Mouse (Mus musculus) lung, postnatal 25 days (tissue): ENCODE measurements around the gene Nop10.
A peak's percentile ranks its signal among the peaks of the same experiment; 100 is the strongest.

Experiments
- DNase-seq: peaks from one replicate; pipeline ENCODE4 v3.0.0; 2022; ENCODE audit warnings: low spot score

Gene Nop10

DNA sequence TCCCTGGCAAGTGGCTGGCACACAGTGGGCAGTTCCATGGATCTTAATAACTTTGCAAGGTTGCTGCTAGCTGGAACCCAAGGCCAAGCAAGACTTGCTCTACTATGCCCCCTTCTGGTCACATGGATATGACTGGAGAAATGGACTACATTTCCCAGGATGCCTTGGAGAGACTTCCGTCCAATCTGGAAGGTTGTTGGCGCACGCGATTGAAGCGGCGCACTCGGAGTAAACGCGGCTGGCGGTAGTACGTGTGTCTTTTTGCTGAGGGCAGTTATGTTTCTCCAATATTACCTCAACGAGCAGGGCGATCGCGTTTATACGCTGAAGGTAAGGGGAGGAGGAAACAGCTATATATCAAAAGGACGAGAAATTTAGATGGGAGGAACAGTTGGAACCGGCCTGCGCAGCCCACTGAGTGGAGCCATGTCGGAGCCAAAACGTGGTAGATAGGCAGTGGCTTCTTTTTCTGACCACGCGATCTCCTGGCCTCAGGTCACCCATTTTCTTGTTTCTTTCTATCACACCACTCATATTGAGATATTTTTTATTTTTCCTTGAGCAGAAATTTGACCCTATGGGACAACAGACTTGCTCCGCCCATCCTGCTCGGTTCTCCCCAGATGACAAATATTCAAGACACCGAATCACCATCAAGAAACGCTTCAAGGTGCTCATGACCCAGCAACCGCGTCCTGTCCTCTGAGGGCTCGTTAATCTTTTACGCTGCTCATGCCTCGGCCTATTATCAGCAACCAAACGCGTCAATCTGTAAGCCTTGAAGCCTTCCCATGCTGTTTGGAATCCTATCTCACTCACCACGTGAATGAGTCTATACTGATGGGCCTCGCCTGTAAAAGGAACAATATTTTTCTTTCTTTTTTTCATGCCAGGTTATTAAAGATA is at the start of gene Nop10:
Gene Nop10 (plus strand): TSS at position 179 of the 906 bp plus-strand sequence.
- peak; percentile 90 for DNase-seq

DNA sequence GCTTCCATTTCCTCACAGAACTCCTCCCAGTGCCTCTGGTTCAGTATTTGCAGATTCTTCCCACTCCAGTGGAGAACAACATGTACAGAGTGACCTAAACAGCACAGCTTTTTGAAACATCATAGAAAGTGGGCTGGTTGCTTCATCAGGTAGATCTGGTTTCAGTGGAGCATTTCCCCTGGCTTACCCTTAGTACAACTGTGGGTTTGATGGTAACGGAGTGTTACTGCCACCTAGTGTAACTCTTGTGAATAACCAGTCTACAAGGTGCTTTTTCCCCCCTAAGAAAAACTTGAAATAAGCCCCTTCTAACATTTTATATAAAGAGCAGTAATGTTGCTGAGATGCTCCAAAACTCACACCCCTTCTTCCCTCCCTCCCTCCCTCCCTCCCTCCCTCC is 45.7 kb upstream of the Nop10 start:
- peak; percentile 18 for DNase-seq

- DNase-seq, result no peak
Observed at GRCm38 (mm10) chr2:112217614-112218013, 44.1 kb upstream of the Nop10 start.

DNA sequence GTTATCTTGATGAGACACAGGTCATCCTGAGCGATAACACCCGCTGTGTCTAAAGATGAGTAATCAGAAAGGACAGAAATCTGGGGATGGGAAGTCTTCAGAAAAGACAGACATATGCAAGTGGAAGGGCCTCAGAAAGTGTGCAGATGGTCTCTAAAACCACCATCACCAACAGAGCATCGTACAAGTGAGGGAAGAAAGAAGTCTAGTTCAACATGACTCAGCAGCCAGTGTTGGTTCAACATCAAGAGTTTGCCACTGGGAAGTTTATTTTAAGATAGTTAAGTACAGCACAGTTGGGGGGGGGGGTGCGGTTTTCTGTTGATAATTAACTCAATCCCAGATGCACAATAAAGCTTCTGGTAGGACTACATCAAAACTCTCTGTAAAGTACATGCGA is 40.8 kb upstream of the Nop10 start:
- DNase-seq, result no peak

GRCm38 (mm10) chr2:112222607-112223006 is 39.1 kb upstream of the Nop10 start:
- no peak for DNase-seq

- DNase-seq, result no peak
Observed at GRCm38 (mm10) chr2:112224356-112224755, 37.4 kb upstream of the Nop10 start.

GRCm38 (mm10) chr2:112232623-112233022 is 29.1 kb upstream of the Nop10 start:
- DNase-seq, result peak; percentile 11

DNA sequence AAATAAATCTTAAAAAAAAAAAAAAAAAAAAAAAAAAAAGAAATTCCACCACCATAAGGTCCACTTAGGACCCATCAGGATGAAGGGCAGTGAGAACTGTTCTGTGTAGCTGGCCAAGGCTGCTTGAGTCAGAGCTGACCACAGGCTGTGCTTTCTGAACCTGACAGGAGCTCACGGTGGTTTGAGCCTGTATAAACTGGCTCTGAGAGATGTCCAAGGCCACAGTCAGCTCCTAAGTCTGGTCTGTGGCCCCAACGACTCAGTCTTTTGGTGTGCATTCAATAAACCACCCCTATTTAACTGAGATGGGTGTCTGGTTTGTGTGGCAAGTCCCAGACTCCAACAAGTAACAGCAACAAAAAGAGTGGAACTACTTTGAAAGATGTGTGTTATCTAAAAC is 25.1 kb upstream of the Nop10 start:
- no peak for DNase-seq

DNA sequence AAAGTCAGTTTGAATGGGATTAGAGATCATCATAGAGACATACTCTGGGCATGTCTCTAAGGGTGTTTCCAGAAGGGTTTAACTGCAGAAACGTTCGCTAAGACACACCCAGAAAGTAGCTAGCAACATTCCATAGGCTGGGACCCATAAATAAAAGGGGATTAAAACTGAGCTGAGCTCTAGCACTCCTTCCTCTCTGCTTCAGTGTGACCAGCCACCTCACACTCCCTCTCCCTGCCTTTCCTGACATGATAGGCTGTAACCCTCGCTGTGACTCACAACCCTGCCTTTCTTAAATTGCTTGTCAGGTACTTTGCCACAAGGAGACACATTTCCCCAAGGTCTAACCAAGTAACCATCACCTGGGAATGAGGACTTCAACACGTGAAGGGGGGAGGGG is 23.7 kb upstream of the Nop10 start:
- DNase-seq, result no peak

GRCm38 (mm10) chr2:112239212-112239934 is 22.4 kb upstream of the Nop10 start, which contains the start of gene Lpcat4:
Gene Lpcat4 (plus strand): TSS chr2:112239468.
- peak; percentile 86 for DNase-seq

DNA sequence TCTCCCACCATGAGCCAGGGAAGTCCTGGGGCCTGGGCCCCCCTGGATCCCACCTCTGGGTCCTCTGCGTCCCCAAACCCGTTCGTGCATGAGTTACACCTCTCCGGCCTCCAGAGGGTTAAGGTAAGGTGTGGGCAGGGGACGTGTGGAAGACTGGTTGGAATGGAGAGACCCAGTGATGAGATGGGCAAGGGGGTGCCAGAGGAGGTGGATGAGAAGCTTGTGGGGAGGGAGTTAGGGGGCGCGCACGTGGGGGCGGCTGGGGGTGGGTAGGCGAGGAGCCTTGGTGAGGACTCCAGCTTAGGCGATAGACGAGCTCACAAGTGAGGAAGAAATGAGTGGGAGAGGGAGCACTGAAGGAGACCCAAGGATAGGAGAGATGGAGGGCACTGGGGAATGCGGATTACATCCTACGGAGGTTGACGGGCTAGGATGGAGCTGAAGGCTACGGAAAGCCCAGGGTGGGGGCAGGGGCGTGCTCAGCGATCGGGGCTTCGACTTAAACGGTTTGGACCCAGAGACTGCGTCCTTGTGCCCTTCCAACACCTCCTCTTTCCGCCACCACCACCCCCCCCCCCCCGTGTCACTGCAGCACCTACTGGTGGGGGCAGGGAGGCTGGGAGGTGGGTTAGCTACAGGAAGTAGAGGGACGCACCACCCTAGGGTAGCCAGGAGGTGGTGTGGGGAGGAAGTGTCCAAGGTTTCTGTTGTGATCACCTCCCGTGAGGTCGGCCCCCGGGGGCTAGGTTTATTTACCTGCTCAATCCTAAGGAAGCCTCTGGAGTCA is 21.6 kb upstream of the Nop10 start:
- DNase-seq, result no peak

- no peak for DNase-seq
Observed at GRCm38 (mm10) chr2:112241787-112242186, 19.9 kb upstream of the Nop10 start.

- DNase-seq, result no peak
Observed at GRCm38 (mm10) chr2:112245307-112245706, 16.4 kb upstream of the Nop10 start.

DNA sequence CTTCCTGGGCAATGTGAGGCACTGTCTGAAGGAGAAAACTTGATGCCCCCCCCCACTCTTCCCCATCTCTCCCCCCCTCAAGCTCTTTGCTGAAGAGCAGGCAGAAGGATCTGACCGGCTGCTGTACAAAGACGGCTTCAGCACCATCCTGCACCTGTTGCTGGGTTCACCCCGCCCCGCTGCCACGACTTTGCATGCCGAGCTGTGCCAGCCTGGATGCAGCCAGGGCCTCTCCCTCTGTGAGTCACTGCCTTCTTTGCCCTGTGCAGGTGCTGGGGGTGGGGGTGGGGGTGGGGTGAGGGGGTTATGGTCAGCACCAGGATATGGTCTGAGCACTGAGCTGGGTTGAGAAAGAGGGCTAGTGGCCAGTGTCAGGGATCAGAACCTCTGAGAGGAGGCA is 15.5 kb upstream of the Nop10 start:
- DNase-seq, result no peak

GRCm38 (mm10) chr2:112247323-112247722 is 14.4 kb upstream of the Nop10 start:
- DNase-seq, result no peak

- no peak for DNase-seq
Observed at GRCm38 (mm10) chr2:112249780-112250453, 11.8 kb upstream of the Nop10 start.

DNA sequence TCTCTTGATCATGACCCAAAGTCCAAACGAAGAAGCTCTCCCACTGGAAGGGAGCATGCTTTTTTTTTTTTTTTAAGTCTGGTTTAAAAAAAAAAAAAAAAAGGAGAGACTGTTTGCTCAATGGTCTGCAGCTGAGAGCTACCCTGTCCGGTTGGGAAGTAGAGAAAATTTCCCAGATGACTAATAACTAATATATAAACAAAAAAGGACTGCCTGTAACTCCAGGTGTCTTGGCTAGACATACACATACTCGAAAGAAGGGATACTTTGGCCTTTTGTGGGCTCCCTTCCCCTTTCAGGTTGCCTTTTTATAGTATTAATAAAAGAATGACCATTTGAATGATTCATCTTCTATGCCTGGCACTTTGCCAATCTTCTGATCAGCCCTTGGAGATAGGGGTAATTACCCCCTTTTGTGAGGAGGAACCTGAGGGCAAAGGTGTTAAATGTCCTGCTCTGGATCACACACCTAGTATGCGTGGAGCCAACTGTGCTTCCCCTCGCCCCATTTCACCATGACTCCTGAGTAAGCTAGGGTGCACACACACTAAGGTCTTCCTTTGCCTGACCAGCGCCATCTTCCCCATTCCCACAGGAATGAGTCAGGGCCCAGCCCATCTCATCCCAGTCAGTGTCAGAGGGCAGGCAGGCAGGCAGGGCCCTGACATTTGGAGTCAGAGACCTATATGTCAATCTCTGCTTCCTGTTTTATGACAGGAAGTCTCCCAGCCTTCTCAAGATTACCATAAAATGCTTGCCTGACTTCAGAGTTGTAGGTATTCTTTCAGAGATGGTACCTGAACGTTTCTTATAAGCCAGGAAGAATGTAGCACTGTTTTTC is 6.8 kb upstream of the Nop10 start:
- DNase-seq, result no peak

- DNase-seq, result no peak
Observed at GRCm38 (mm10) chr2:112259241-112259962, 2.3 kb upstream of the Nop10 start, which contains the start of gene Nutm1. Gene Nutm1 (minus strand): TSS chr2:112259291.

DNA sequence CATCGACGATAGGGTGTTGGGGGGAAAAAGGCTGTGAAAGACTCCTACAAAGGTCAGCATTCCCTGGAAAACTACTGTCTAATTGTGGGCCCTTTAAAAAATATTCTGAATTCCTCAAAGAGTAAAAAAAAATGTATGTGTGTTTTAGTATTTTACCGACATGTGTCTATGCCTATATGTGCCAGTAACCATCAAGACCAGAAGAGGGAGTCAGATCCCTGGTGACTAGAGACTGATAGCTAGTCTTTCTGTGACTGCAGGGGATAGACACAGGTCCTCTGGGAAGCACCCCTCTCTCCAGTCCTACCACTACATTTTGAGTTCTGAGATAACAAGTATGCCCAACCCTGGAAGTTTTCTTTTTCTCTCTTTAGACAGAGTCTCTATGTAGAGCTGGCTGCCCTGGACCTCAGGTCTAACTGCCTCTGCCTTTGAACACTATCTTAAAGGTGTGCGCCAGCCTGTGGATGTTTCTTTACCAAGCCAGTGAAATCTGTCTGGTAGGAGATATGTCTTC is 1.1 kb downstream of the Nop10 start:
- no peak for DNase-seq

DNA sequence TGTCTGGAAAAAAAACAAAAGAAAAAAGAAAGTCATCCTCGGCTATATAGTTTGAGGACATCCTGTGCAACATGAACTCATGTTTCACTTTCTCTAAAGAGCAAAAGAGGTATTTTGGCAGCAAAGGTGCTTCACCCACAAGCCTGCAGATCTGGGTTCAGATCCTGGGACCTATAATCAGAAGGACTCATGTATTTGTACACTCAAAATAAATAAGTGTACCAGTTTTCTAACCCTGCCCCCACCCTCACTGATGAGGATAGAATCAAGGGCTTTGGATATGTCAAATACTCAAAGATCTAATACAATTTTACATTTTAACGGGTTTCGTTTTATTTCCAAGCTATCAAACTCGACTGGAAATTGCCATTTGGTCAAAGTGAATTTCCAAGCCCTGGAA is 2.6 kb downstream of the Nop10 start:
- no peak for DNase-seq
